Mouse (Mus musculus): Measurements from ENCODE around the gene Caly.

Gene Caly

DNA sequence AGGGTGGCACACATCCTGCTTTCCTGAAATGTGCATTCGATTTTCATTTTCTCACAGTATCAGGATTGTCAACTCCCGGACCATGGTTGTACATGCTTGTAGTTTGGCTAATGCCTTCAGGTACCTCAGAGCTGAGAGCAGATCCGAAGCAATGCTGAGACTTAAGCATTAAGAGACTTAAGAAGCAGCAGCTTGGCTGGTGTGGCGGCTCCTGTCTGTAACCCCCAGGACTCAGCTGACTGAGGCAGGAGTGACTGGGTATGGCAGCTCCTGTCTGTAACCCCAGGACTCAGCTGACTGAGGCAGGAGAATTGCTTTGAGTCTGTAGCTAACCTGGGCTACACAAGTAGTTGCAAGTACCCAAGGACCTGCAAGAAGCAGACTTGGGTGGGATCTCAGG lies 36.8 kb downstream of the Caly start:
- in situ Hi-C loops (cut with MseI, MboI): no loop called here

DNA sequence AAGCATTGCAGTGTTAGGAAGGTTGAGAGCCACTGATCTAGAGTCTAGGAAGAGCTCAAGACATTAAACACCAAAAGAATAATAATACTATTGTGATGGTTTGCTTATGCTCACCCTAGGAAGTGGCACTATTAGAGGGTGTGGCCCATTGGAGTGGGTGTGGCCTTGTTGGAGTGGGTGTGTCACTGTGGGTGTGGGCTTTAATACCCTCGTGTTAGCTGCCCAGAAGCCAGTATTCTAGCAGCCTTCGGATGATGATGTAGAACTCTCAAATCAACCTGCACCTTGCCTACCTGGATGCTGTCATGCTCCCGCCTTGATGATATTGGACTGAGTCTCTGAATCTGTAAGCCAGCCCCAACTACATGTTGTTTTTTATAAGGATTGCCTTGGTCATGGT lies 39.6 kb downstream of the Caly start:
- in situ Hi-C loops (cut with MseI, MboI): loop anchor here in 1 of 2 experiments (5.0 kb wide), 1 partner anchor 45 kb away; no protein-coding TSS in a partner anchor

DNA sequence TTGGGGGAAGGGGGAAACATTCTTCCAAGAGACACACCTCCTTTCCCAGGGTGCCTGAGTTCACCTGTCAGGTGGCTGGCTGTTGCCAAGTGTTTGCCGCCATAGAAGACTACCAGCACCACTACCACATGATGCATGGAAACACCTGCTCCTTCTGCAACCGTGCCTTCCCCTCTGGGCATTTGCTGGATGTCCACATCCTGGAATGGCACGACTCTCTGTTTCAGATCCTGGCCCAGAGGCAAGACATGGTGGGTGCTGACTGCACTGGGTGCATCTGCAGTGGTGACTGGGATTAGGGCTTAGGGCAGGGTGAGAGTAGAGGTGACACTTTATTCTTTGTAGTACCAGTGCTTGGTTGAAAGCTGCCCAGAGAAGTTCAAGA lies 45.2 kb downstream of the Caly start:
- in situ Hi-C loops (cut with MseI, MboI): no loop called here

DNA sequence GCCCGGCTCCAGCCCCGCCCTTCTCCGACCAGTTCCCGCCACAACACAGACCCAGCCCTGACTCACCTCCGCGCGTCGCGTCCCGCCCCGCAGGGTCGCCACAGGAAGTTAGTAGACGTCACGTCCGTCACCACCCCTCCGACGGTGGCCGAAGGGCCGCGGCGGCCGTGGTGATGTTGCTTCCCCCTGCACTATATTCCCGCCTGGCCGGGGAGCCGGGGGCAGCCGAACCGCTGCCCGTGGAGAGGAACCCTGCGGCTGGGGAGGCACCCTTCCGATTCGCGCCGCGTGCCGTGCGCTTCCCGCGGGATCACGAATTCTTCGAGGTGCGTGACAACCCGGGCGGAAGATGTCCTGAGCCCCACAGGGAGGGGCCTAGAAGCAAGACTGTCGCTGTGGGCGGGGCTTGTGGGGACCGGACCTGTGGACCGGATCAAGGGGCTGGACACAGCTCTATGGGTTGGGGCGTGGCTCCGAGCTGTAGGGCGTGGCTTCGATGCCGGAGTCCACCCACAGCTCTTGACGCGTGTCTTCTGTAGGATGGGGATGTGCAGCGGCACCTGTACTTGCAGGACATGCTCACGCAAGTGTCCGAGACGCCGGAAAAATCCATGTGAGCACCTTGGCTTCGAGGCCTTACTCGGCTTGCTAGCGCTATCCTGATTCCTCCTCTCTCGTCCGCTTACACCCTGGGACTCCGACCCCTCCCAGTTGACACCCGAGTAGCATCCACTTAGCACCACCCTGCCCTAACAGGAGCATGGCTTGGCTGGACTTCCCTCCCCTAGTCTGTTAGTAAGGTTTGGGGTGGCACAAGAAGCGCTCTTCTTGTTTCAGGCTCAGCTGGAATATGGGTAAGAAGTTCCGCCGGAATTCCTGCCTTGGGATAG lies 45.8 kb downstream of the Caly start, which contains the start of the genes Zfp511 and Tubgcp2:
Zfp511 (plus strand) TSS at position 111 of the 890 bp plus-strand sequence.
Tubgcp2 (minus strand) TSS at position 389 of the 890 bp plus-strand sequence.
- in situ Hi-C loops (cut with MseI, MboI): no loop called here

DNA sequence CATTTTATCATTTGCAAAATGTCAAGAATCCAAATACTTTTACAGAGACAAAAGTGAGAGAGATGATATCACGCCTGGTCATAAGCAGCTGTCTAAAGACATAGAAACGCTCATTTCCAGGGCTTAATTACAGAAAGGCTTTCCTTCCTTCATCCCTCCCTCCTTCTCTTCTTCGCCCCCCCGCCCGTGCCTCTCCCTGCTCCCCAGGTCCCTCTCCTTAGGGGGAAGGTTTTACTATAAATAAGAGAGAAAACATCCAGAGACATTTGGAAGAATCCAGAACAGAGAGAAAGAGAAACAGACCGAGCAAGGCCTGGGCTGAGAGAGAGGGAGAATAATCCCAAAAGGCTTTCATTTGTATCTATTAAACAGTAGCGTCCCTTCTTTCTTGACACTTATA lies 46.9 kb downstream of the Caly start:
- in situ Hi-C loops (cut with MseI, MboI): no loop called here

DNA sequence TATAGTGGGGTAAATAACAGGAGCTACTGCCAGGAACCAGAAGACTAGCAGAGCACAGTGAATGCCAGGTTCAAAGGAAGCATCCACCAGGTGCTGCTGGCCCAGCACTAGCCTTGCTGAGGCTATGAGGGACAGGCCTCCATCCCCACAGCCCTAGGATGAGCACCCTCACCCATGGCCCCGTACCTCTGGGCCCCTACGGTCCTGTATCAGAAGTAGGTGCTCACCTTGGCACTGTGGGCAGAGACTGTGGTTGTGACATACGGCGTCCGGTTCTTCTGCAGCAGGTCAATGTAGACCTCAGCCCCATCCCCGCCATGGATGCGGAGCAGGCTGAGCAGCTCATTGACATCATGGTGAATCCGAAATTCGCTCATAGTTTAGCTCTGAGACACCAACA lies 49.0 kb downstream of the Caly start:
- in situ Hi-C loops (cut with MseI, MboI): loop anchor here in 1 of 2 experiments (5.0 kb wide), 1 partner anchor 36 kb away; no protein-coding TSS in a partner anchor

DNA sequence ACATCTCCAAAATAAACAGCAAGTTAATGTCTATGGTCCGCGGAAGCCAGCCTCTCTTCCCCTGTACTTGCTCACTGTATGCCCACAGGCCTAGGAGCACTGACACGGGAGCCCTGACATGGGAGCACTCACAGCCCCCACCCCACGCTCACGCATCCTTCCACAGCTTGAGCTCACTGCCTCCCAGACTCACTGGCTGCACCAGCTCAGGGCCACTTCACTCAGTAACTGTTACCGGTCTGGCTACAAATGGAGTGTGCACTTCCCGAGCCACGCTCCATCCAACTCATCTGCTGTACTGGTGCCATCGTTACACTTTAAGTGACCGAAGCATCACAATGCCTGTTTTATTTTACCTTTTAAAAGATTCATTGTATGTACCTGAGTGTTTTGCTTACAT lies 50.0 kb downstream of the Caly start:
- in situ Hi-C loops (cut with MseI, MboI): loop anchor here in 1 of 2 experiments (5.0 kb wide), 1 partner anchor 35 kb away; no protein-coding TSS in a partner anchor

DNA sequence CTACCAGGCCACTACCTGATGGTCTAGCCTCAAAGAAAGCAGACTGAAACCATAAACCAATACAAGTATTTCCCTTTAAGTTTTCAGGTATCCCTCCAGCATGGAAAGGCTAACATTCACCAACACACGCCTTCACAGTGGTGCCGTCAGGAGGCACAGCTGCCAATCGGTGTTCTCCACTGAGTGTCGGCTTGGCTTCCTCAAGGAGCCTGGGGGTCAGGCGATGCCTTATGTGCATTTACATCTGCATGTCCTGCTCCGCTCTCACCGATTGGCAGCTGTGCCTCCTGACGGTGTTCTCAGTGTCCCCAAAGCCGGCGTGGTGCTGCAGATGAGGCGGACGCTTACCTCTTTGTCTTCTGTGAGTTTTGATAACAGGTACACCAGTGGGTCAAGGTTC lies 50.6 kb downstream of the Caly start:
- in situ Hi-C loops (cut with MseI, MboI): loop anchor here in 1 of 2 experiments (5.0 kb wide), 1 partner anchor 34 kb away; no protein-coding TSS in a partner anchor

Data from mouse trophoblast stem cell (cell line).